Mouse (Mus musculus) small intestine, adult 2 months (tissue): ENCODE data around the gene Msmo1.

Source experiments
- CTCF ChIP-seq: fragments of 200-500 bp; IDR thresholded peaks from 2 replicates; pipeline ENCODE4 v1.5.1; 2012; ENCODE audit warnings: low read depth, mild to moderate bottlenecking, control low read depth, inconsistent platforms, low read length, moderate library complexity, mixed read lengths; ENCODE audit not compliant: insufficient replicate concordance, insufficient read length; ENCODE audit errors: extremely low read depth
- POLR2A ChIP-seq: fragments of 200-500 bp; IDR thresholded peaks from 2 replicates; pipeline ENCODE4 v1.6.1; 2012; ENCODE audit warnings: low read depth, mild to moderate bottlenecking, control low read depth, inconsistent platforms, low read length, moderate library complexity

DNA sequence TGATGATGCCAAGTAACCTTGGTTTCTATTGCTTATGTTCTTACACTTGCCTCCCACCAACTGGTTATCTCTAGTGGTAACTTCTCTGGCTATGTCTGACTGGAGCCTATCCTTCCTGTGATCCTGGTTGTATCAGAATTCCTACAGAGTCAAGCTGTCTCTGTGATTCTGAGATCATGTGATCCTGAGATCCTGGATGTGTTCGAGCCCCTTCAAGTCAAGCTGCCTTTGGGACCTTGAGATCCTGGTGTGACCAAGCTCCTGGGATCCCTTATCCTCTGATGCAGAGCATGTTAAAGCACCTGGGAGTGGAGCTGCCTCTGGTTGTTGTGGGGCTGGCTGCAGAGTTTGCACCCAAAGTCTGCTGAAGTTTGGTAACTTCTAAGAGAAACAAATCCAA, 30.4 kb downstream of the Msmo1 start:
- TF ChIP-seq POLR2A (no peak), CTCF (no peak)
